Mouse (Mus musculus): ENCODE measurements around the gene Snrpf. TPM values are rescaled to one million over a fixed set of nuclear protein-coding genes. Genes with fewer than 3 reads are reported as not detected.

Gene Snrpf
- polyA plus RNA-seq (2012; fragmentation: generic; extraction: Trizol) = 156 TPM

- H3K79me2 ChIP-seq (ENCODE audit: control insufficient read depth, insufficient read depth) = peaks cover 33% of the 10 kb centered on the region
- TF ChIP-seq POLR2A (IDR thresholded peaks at IDR 0.05; ENCODE audit: insufficient read length, low read depth) = peak; percentile 54
- TF ChIP-seq MYOD1 (IDR thresholded peaks at IDR 0.05; ENCODE audit: control insufficient read depth in 1 of 3, insufficient read length in 2 of 3, low read depth in 2 of 3) = no peak
- H3K4me2 ChIP-seq (ENCODE audit: low read depth) = peak within 1 kb of the TSS; percentile 97
- H3K27me3 ChIP-seq (ENCODE audit: control insufficient read depth, insufficient read depth, insufficient read length) = no peaks in the 10 kb centered on the region
- peaks cover 29% of the 10 kb centered on the region for H3K36me3 ChIP-seq (ENCODE audit: control insufficient read depth, insufficient read depth)
- H3K4me3 ChIP-seq = peak within 1 kb of the TSS; percentile 61
- peak within 1 kb of the TSS; percentile 96 for H3ac ChIP-seq (ENCODE audit: control insufficient read depth, insufficient read length)
These were observed at the start of gene Snrpf for GRCm38 (mm10) chr10:93589281-93589848. Snrpf (minus strand) TSS chr10:93589706.

DNA sequence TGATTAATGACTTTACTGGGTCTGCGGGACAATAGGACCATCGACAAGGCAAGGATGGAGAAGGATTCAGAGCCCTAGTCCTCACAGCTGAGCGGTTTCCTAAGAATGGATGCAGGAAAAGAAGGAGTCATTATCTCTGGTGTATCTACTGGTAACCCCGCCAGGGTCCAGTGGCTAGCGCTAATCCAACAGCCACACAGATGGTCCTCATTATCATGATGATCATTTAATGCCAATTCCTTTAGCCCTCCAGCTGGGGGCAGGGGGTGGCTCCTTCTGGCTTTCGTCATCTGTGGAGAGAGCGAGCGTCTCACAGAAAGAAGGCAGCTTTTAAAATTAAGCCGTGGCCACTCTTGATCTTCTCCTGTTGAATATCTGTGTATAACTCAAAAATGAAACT is 46.4 kb upstream of the Snrpf start:
- H3K4me2 ChIP-seq (ENCODE audit: low read depth) = no peak overlapping the region
- H3K4me3 ChIP-seq = no peak overlapping the region
- no peak for TF ChIP-seq CEBPB (IDR thresholded peaks at IDR 0.05; ENCODE audit: insufficient read depth, poor library complexity, severe bottlenecking)
- no peak for TF ChIP-seq MYOG (IDR thresholded peaks at IDR 0.05; ENCODE audit: control insufficient read depth in 1 of 3, insufficient read depth in 1 of 3, insufficient read length in 2 of 3, low read depth in 2 of 3)
- TF ChIP-seq MAX (IDR thresholded peaks at IDR 0.05; ENCODE audit: low read depth) = no peak
- no peak for TF ChIP-seq POLR2AphosphoS2 (IDR thresholded peaks at IDR 0.05; ENCODE audit: insufficient read length, low read depth)
- no peak for TF ChIP-seq USF1 (IDR thresholded peaks at IDR 0.05; ENCODE audit: low read depth)
- TF ChIP-seq E2F4 (IDR thresholded peaks at IDR 0.05; ENCODE audit: insufficient read depth) = no peak
- TF ChIP-seq SRF (IDR thresholded peaks at IDR 0.05; ENCODE audit: control insufficient read depth, insufficient read length, low read depth) = no peak
- TF ChIP-seq TCF3 (IDR thresholded peaks at IDR 0.05; ENCODE audit: insufficient read length, low read depth) = no peak
- no peak for TF ChIP-seq POLR2A (IDR thresholded peaks at IDR 0.05; ENCODE audit: insufficient read length, low read depth)
- no peak for TF ChIP-seq REST (IDR thresholded peaks at IDR 0.05; ENCODE audit: insufficient read depth, insufficient read length)
- H3K36me3 ChIP-seq (ENCODE audit: control insufficient read depth, insufficient read depth) = no peaks in the 10 kb centered on the region
- no peaks in the 10 kb centered on the region for H3K27me3 ChIP-seq (ENCODE audit: control insufficient read depth, insufficient read depth, insufficient read length)
- H3ac ChIP-seq (ENCODE audit: control insufficient read depth, insufficient read length) = no peak overlapping the region
- no peaks in the 10 kb centered on the region for H3K79me2 ChIP-seq (ENCODE audit: control insufficient read depth, insufficient read depth)

DNA sequence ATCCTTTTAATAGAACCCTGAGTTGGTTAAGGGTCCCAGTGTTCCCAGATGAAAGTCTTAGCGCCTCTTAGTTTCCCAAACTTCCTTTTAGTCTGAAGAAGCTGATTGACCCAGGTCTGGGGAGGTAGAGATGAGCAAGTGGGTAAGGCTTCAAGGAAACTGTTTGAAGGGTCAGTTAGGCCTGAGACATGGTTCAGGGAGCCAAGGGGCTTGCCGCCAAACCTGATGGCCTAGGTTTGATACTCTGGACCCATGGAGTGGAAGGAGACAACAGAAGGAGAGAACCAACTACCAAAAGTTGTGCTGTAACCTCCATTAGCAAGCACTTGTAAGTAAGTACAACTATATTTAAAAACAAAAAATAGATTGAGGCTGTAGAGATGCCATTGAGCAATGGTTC is 44.5 kb upstream of the Snrpf start:
- Histone ChIP-seq H3K36me3 (ENCODE audit: control insufficient read depth, insufficient read depth) (no peaks in the 10 kb centered on the region), H3K79me2 (ENCODE audit: control insufficient read depth, insufficient read depth) (no peaks in the 10 kb centered on the region)
- no peak for TF ChIP-seq USF1 (IDR thresholded peaks at IDR 0.05; ENCODE audit: low read depth)
- no peak for TF ChIP-seq E2F4 (IDR thresholded peaks at IDR 0.05; ENCODE audit: insufficient read depth)
- no peak for TF ChIP-seq POLR2A (IDR thresholded peaks at IDR 0.05; ENCODE audit: insufficient read length, low read depth)
- no peak for TF ChIP-seq REST (IDR thresholded peaks at IDR 0.05; ENCODE audit: insufficient read depth, insufficient read length)
- TF ChIP-seq TCF3 (IDR thresholded peaks at IDR 0.05; ENCODE audit: insufficient read length, low read depth) = no peak
- TF ChIP-seq POLR2AphosphoS2 (IDR thresholded peaks at IDR 0.05; ENCODE audit: insufficient read length, low read depth) = no peak
- TF ChIP-seq SRF (IDR thresholded peaks at IDR 0.05; ENCODE audit: control insufficient read depth, insufficient read length, low read depth) = no peak
- TF ChIP-seq MYOG (IDR thresholded peaks at IDR 0.05; ENCODE audit: control insufficient read depth in 1 of 3, insufficient read depth in 1 of 3, insufficient read length in 2 of 3, low read depth in 2 of 3) = no peak

GRCm38 (mm10) chr10:93633563-93633962 is 44.1 kb upstream of the Snrpf start:
- Histone ChIP-seq H3K27me3 (ENCODE audit: control insufficient read depth, insufficient read depth, insufficient read length) (no peaks in the 10 kb centered on the region), H3K79me2 (ENCODE audit: control insufficient read depth, insufficient read depth) (no peaks in the 10 kb centered on the region), H3K4me2 (ENCODE audit: low read depth) (no peak overlapping the region), H3K4me3 (no peak overlapping the region), H3ac (ENCODE audit: control insufficient read depth, insufficient read length) (no peak overlapping the region), H3K36me3 (ENCODE audit: control insufficient read depth, insufficient read depth) (no peaks in the 10 kb centered on the region)
- no peak for TF ChIP-seq MAX (IDR thresholded peaks at IDR 0.05; ENCODE audit: low read depth)
- TF ChIP-seq POLR2AphosphoS2 (IDR thresholded peaks at IDR 0.05; ENCODE audit: insufficient read length, low read depth) = no peak
- TF ChIP-seq POLR2A (IDR thresholded peaks at IDR 0.05; ENCODE audit: insufficient read length, low read depth) = no peak
- no peak for TF ChIP-seq SRF (IDR thresholded peaks at IDR 0.05; ENCODE audit: control insufficient read depth, insufficient read length, low read depth)

More for the DNA sequence above, 44.5 kb upstream of the Snrpf start:
- Histone ChIP-seq H3ac (ENCODE audit: control insufficient read depth, insufficient read length) (no peak overlapping the region), H3K4me2 (ENCODE audit: low read depth) (no peak overlapping the region), H3K27me3 (ENCODE audit: control insufficient read depth, insufficient read depth, insufficient read length) (no peaks in the 10 kb centered on the region), H3K4me3 (no peak overlapping the region)

GRCm38 (mm10) chr10:93632086-93632485 is 42.6 kb upstream of the Snrpf start:
- no peaks in the 10 kb centered on the region for H3K36me3 ChIP-seq (ENCODE audit: control insufficient read depth, insufficient read depth)
- no peak overlapping the region for H3K4me2 ChIP-seq (ENCODE audit: low read depth)
- TF ChIP-seq POLR2AphosphoS2 (IDR thresholded peaks at IDR 0.05; ENCODE audit: insufficient read length, low read depth) = no peak
- TF ChIP-seq TCF12 (IDR thresholded peaks at IDR 0.05; ENCODE audit: insufficient read depth, poor library complexity, severe bottlenecking) = no peak
- no peak for TF ChIP-seq E2F4 (IDR thresholded peaks at IDR 0.05; ENCODE audit: insufficient read depth)
- no peak for TF ChIP-seq REST (IDR thresholded peaks at IDR 0.05; ENCODE audit: insufficient read depth, insufficient read length)
- no peak for TF ChIP-seq MYOD1 (IDR thresholded peaks at IDR 0.05; ENCODE audit: control insufficient read depth in 1 of 3, insufficient read length in 2 of 3, low read depth in 2 of 3)
- TF ChIP-seq CEBPB (IDR thresholded peaks at IDR 0.05; ENCODE audit: insufficient read depth, poor library complexity, severe bottlenecking) = no peak
- TF ChIP-seq MYOG (IDR thresholded peaks at IDR 0.05; ENCODE audit: control insufficient read depth in 1 of 3, insufficient read depth in 1 of 3, insufficient read length in 2 of 3, low read depth in 2 of 3) = no peak
- TF ChIP-seq TCF3 (IDR thresholded peaks at IDR 0.05; ENCODE audit: insufficient read length, low read depth) = no peak
- no peak for TF ChIP-seq USF1 (IDR thresholded peaks at IDR 0.05; ENCODE audit: low read depth)
- TF ChIP-seq MAX (IDR thresholded peaks at IDR 0.05; ENCODE audit: low read depth) = no peak
- no peak for TF ChIP-seq SRF (IDR thresholded peaks at IDR 0.05; ENCODE audit: control insufficient read depth, insufficient read length, low read depth)
- TF ChIP-seq POLR2A (IDR thresholded peaks at IDR 0.05; ENCODE audit: insufficient read length, low read depth) = no peak
- no peak overlapping the region for H3K4me3 ChIP-seq
- H3K79me2 ChIP-seq (ENCODE audit: control insufficient read depth, insufficient read depth) = no peaks in the 10 kb centered on the region
- H3K27me3 ChIP-seq (ENCODE audit: control insufficient read depth, insufficient read depth, insufficient read length) = no peaks in the 10 kb centered on the region
- H3ac ChIP-seq (ENCODE audit: control insufficient read depth, insufficient read length) = no peak overlapping the region
